Mouse (Mus musculus) lung, adult 2 months (tissue): ENCODE results near the gene Ctnnd1. TPM values are rescaled to one million over a fixed set of nuclear protein-coding genes. Genes with fewer than 3 reads are reported as not detected.

Source experiments
- DNase-seq: peaks from one replicate; pipeline ENCODE4 v3.0.0; 2022
- H3K4me1 ChIP-seq: fragments of 200-500 bp; 2 replicates; pipeline ENCODE4 v1.6.1; 2011; ENCODE audit warnings: low read length; ENCODE audit not compliant: control insufficient read depth, insufficient read depth
- H3K4me3 ChIP-seq: fragments of 200-500 bp; replicated peaks from 2 replicates; pipeline ENCODE3; 2011; ENCODE audit warnings: low read depth, mild to moderate bottlenecking, control low read depth, low read length; ENCODE audit errors: extremely low read depth
- CTCF ChIP-seq: fragments of 200-500 bp; IDR thresholded peaks from 2 replicates; pipeline ENCODE4 v1.5.1; 2011; ENCODE audit warnings: mild to moderate bottlenecking, low read length, control low read depth; ENCODE audit not compliant: insufficient read depth
- POLR2A ChIP-seq: fragments of 200-500 bp; IDR thresholded peaks from 2 replicates; pipeline ENCODE4 v1.6.1; 2011; ENCODE audit warnings: low read depth, mild to moderate bottlenecking, control low read depth, low read length, borderline replicate concordance; ENCODE audit errors: extremely low read depth
- WGBS: fragments of 180-500 bp; shearing (Covaris S2); methylation state at CpG from one replicate; pipeline ENCODE4 v1.1.7; 2018; 5-methylcytosine and 5-hydroxymethylcytosine counted together
- polyA plus RNA-seq: library from polyadenylated mRNA; depleted of rRNA; stranded (reverse); fragments of >200 nt; gene quantifications from 2 replicates; pipeline ENCODE4 v1.2.3, GENCODE M21; 2012

The Ctnnd1 gene
- polyA plus RNA-seq, 1 experiment: 130 TPM

DNA sequence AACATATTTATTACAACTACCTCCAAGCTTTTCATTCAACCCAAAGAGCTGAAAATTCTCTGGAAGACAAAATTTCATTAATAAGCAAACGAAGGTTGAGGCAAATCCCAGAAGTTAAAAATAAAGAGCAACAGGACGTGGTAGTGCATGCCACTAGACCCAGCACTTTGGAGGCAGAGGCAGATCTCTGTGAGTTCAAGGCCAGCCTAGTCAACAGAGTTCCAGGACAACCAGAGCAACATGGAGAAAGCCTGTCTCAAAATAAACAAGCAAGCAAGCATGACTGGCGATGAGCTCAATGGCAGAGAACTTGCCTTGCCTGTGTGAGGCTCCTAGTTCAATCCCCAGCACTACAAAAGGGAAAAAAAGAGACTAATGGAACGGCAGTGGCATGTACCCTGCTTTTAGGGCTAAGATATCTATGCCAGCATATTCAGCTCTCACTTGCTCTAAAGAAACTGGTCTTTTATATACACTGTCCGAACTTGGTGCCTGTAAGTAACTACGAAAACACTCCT, 3.5 kb downstream of the Ctnnd1 start:
- 41% methylated on average over 6 of the region's 6 CpGs for WGBS
- H3K4me3 ChIP-seq: peak overlapping the region; percentile 53
- TF ChIP-seq CTCF (no peak), POLR2A (no peak)
- H3K4me1 ChIP-seq: peaks cover 10% of the 10 kb centered on the region
- no peak for DNase-seq

DNA sequence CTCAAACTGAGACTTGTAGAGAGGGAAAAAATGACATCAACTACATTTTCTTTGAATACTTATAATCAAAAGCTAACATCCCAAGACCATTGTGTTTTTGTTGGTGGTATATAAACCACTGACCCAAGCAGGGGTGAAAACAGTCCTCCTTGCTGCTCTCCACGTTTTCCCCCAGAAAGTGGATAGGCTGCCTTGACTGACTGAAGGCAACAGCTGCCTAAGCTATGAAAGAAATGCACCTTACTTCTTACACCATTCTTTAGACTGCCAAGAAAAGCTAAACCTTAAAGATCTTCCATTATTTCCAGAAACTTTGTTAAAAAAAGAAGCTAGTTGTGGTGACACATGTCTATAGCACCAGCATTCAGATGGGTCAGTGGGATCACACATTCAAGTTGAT, 4.4 kb downstream of the Ctnnd1 start:
- Histone ChIP-seq H3K4me1 (peaks cover 19% of the 10 kb centered on the region), H3K4me3 (no peak overlapping the region)
- TF ChIP-seq CTCF: no peak
- no peak for TF ChIP-seq POLR2A
- WGBS: 8% methylated on average over 1 of the region's 1 CpGs
- no peak for DNase-seq

DNA sequence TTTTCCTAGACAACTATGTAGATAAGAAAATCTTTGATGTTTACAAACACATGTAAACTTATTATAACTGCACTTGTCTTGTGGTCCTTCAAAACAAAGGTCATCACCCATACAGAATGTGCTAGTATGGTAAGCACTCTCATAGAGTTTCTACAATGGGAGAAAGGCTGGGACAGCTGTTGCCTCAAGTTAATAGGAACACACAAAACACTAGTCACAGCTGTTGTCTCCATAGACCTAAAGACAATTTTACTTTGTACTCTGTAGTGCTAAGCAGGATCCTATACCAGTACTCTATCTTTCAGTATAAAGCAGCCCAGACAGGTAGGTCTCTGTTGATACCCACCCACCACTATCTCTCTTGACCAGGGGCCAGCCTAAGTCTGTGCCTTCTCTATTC, 9.7 kb downstream of the Ctnnd1 start:
- no peak for DNase-seq
- no peak for TF ChIP-seq POLR2A
- no peak for TF ChIP-seq CTCF
- H3K4me1 ChIP-seq: peaks cover 55% of the 10 kb centered on the region
- no peak overlapping the region for H3K4me3 ChIP-seq

DNA sequence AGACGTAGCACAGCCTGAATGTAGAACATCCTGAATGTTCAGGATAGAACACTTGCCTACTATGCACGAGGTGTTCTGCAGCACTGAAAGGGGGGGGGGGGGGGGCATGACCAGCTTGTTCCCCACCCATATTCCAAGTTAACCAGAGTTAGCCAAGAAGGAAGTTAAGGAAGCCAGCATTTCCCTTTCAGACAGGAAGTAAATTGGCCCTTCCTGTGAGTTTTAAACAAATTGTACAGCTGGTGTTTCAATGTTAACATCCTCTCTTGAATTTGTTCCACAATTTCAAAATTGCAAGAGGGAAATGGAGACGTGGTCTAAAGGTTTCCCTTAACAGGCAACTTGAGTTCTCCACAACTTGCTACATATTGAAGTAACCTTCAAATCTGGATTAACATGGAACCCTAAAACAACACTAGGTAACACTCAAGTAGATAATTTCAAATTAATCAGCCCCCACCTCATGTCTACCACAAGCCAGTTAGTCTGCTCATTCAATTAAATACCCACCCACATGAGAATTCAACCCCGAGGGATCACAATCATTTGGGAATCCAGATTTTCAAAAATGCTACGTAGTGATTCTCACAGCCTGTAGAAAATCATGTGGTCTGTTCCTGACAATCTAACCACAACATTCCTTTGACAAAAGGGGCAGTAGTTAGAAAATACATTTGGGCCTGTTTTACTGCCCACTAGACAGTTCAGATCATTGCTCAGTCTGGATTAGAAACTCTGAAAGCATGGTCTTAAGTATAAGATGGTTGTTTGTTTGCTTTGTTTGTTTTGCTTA, 11.9 kb downstream of the Ctnnd1 start:
- Histone ChIP-seq H3K4me3 (no peak overlapping the region), H3K4me1 (peaks cover 63% of the 10 kb centered on the region)
- 19% methylated on average over 5 of the region's 5 CpGs for WGBS
- TF ChIP-seq CTCF: no peak
- TF ChIP-seq POLR2A: no peak
- no peak for DNase-seq

- 10% methylated on average over 7 of the region's 7 CpGs for WGBS
- H3K4me3 ChIP-seq: peak overlapping the region; percentile 21
- peaks cover 69% of the 10 kb centered on the region for H3K4me1 ChIP-seq
- DNase-seq: no peak
- TF ChIP-seq POLR2A (no peak), CTCF (no peak)
Measured at GRCm38 (mm10) chr2:84637452-84638165, 13.0 kb downstream of the Ctnnd1 start.

- DNase-seq: no peak
- Histone ChIP-seq H3K4me1 (peaks cover 73% of the 10 kb centered on the region), H3K4me3 (no peak overlapping the region)
- no peak for TF ChIP-seq CTCF
- 0 out of 2 replicates have a peak, but pooled peaks have one; percentile 20 for TF ChIP-seq POLR2A
- 7% methylated on average over 8 of the region's 8 CpGs for WGBS
Measured at GRCm38 (mm10) chr2:84636231-84636741, 14.3 kb downstream of the Ctnnd1 start.

GRCm38 (mm10) chr2:84635611-84636010, 15.0 kb downstream of the Ctnnd1 start:
- peak; percentile 89 for DNase-seq
- WGBS: 2% methylated on average over 2 of the region's 2 CpGs
- TF ChIP-seq POLR2A (peak; percentile 71; the same call in 1 of the 2 replicates), CTCF (no peak)
- Histone ChIP-seq H3K4me1 (peaks cover 67% of the 10 kb centered on the region), H3K4me3 (no peak overlapping the region)

DNA sequence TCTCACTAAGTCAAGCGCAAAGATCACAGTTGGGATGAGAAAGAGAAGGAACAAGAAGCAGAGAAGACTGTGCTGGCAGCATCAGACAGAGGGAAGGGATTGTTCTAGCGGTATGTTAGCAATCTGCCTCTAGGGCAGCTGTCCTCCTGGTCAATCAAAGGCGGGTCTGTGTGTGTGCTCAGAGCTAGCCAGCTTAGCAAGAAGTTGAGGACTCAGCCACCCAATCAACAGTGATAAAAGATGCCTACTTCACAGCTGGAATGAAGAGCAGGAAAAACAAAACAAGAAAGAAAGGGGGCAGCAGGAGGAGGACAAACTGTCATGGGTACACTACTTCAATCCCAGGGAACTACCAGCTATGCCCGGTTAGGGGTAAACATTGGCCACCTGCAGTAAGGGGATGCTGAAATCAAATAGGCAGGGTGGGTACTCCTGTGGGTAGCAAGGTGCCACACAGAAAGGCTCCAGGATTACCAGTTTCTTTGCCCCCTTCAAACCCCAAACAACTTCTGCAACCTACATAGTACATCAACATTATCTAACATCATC, 15.6 kb downstream of the Ctnnd1 start:
- peak; percentile 38 for DNase-seq
- WGBS: 18% methylated on average over 4 of the region's 4 CpGs
- TF ChIP-seq CTCF: no peak
- no peak for TF ChIP-seq POLR2A
- Histone ChIP-seq H3K4me3 (peak overlapping the region; percentile 39), H3K4me1 (peaks cover 62% of the 10 kb centered on the region)

DNA sequence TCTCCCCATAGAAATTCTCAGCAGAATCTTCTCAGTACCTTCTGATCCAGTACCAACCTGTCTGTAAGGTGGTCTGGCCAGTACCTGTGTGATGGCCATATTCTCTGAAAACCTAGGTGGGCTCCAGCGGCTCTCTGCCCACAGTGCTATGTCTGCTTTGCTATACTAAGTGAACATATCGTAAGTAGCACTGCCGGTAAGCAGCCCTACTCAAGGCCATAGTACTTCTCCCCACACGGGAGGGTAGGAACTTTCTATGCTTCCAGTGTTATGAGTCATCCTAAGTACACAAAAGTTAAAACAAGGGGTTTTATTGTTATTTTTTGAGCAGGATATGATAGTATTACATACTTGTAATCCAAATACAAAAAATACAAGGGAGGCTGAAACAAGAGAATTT, 16.6 kb downstream of the Ctnnd1 start:
- H3K4me1 ChIP-seq: peaks cover 58% of the 10 kb centered on the region
- H3K4me3 ChIP-seq: peak overlapping the region; percentile 4

DNA sequence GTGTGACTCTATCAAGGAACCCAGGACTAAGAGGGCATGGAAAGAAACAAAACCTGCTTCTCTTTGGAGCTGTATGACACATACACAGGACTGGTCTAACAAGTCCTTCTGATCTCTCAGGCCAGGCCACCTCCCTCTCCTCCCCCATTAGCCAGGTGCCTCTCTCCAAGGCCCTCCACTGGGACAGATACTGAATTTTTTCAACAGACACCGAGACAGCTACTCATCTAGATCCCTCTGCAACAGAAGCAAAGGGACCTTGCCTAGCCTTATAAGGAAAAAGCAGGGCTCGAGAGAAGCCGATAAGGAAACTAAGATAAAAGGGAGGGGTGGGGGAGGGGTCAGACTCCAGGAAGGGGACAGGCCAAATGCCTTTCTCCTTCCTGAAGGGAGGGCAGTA, 17.6 kb downstream of the Ctnnd1 start:
- WGBS: 3% methylated on average over 3 of the region's 3 CpGs

More for the DNA sequence above, 16.6 kb downstream of the Ctnnd1 start:
- peak; percentile 39 for DNase-seq
- TF ChIP-seq POLR2A (no peak), CTCF (no peak)
- WGBS: 21% methylated on average over 4 of the region's 4 CpGs

More for the DNA sequence above, 17.6 kb downstream of the Ctnnd1 start:
- DNase-seq: peak; percentile 59
- Histone ChIP-seq H3K4me1 (peaks cover 54% of the 10 kb centered on the region), H3K4me3 (no peak overlapping the region)
- TF ChIP-seq CTCF: no peak
- no peak for TF ChIP-seq POLR2A
